Mouse (Mus musculus) CH12.LX (cell line): ENCODE measurements around the gene Ube2n. TPM values are rescaled to one million over a fixed set of nuclear protein-coding genes. Genes with fewer than 3 reads are reported as not detected.

ENCODE experiments used
- DNase-seq: peaks from one replicate; pipeline ENCODE4 v3.0.0-alpha.2; 2013; ENCODE audit errors: extremely low read depth
- H3K27ac ChIP-seq: 2 replicates; pipeline ENCODE4 v1.5.1; 2012; ENCODE audit warnings: low read depth, mild to moderate bottlenecking, control low read depth, moderate library complexity; ENCODE audit not compliant: insufficient read depth
- H3K27me3 ChIP-seq: replicated peaks from 2 replicates; pipeline ENCODE3; 2012; ENCODE audit warnings: inconsistent platforms
- H3K36me3 ChIP-seq, 2 experiments: replicated peaks in 1 of 2; 2 replicates each; pipeline versions ENCODE3 to v1.6.1; 2012; ENCODE audit warnings: inconsistent platforms in 1 of 2, low read length in 1 of 2, mild to moderate bottlenecking in 1 of 2, mixed read lengths in 1 of 2, moderate library complexity in 1 of 2; ENCODE audit not compliant: control insufficient read depth in 1 of 2, insufficient read depth in 1 of 2
- H3K4me1 ChIP-seq, 2 experiments: 2 replicates each; pipeline ENCODE4 v1.6.1; 2012; ENCODE audit warnings: inconsistent platforms in 1 of 2, moderate library complexity in 1 of 2; ENCODE audit not compliant: insufficient read depth in 2 of 2, control insufficient read depth in 1 of 2
- H3K4me2 ChIP-seq: 2 replicates; pipeline ENCODE4 v1.6.1; 2012; ENCODE audit warnings: low read depth, mild to moderate bottlenecking, control low read depth; ENCODE audit not compliant: poor library complexity, insufficient read depth, severe bottlenecking
- H3K4me3 ChIP-seq, 3 experiments: fragments of 150-350 bp in 1 of 3; sonication (generic) in 1 of 3; replicated peaks in 1 of 3; 2 replicates each; pipeline versions ENCODE3 to v1.5.1; 2011 to 2012; ENCODE audit warnings: low read depth in 2 of 3, low read length in 2 of 3, mild to moderate bottlenecking in 2 of 3, moderate library complexity in 2 of 3, control low read depth in 1 of 3, improper control_type of control experiment in 1 of 3, inconsistent platforms in 1 of 3, mixed read lengths in 1 of 3; ENCODE audit not compliant: poor library complexity in 1 of 3
- H3K79me2 ChIP-seq: replicated peaks from 2 replicates; pipeline ENCODE4 v1.6.1; 2012; ENCODE audit warnings: mild to moderate bottlenecking, moderate library complexity; ENCODE audit not compliant: control insufficient read depth, poor library complexity, insufficient read depth, severe bottlenecking; ENCODE audit errors: extremely low read depth
- H3K9ac ChIP-seq: 2 replicates; pipeline ENCODE4 v1.6.1; 2012; ENCODE audit warnings: low read depth, mild to moderate bottlenecking, control low read depth, moderate library complexity; ENCODE audit not compliant: insufficient read depth
- H3K9me3 ChIP-seq: replicated peaks from 2 replicates; pipeline ENCODE3; 2012; ENCODE audit warnings: low read length, inconsistent platforms, mixed read lengths
- BHLHE40 ChIP-seq: IDR thresholded peaks from 2 replicates; pipeline ENCODE4 v1.6.1; 2011; ENCODE audit warnings: mild to moderate bottlenecking, low read depth, low read length, improper control_type of control experiment
- CHD1 ChIP-seq: IDR thresholded peaks from 2 replicates; pipeline ENCODE4 v1.6.1; 2012; ENCODE audit warnings: low read depth, low read length, improper control_type of control experiment, inconsistent platforms
- CHD2 ChIP-seq: IDR thresholded peaks from 2 replicates; pipeline ENCODE4 v1.6.1; 2011; ENCODE audit warnings: low read length, improper control_type of control experiment
- CTCF ChIP-seq, 2 experiments: IDR thresholded peaks in 1 of 2; conservative IDR thresholded peaks in 1 of 2; 2 replicates each; pipeline ENCODE4 v1.5.1; 2011 to 2012; ENCODE audit warnings: low read depth in 2 of 2, low read length in 2 of 2, improper control_type of control experiment in 1 of 2, inconsistent platforms in 1 of 2, mild to moderate bottlenecking in 1 of 2, moderate library complexity in 1 of 2
- E2F4 ChIP-seq: IDR thresholded peaks from 2 replicates; pipeline ENCODE4 v1.6.1; 2011; ENCODE audit warnings: low read depth, low read length, improper control_type of control experiment; ENCODE audit not compliant: insufficient replicate concordance
- ELF1 ChIP-seq: IDR thresholded peaks from 2 replicates; pipeline ENCODE4 v1.6.1; 2014; ENCODE audit warnings: low read depth, mild to moderate bottlenecking, inconsistent platforms, low read length, improper control_type of control experiment
- EP300 ChIP-seq: IDR thresholded peaks from 2 replicates; pipeline ENCODE4 v1.6.1; 2011; ENCODE audit warnings: low read length, improper control_type of control experiment
- ETS1 ChIP-seq: conservative IDR thresholded peaks from 2 replicates; pipeline ENCODE4 v1.6.1; 2012; ENCODE audit warnings: low read depth, mild to moderate bottlenecking, inconsistent platforms, low read length, improper control_type of control experiment, moderate library complexity
- GABPA ChIP-seq: IDR thresholded peaks from 2 replicates; pipeline ENCODE4 v1.6.1; 2012; ENCODE audit warnings: low read depth, low read length, improper control_type of control experiment, inconsistent platforms; ENCODE audit not compliant: insufficient replicate concordance
- HCFC1 ChIP-seq: IDR thresholded peaks from 2 replicates; pipeline ENCODE4 v1.6.1; 2012; ENCODE audit warnings: low read depth, mild to moderate bottlenecking, inconsistent platforms, low read length, improper control_type of control experiment
- IRF4 ChIP-seq: IDR thresholded peaks from 2 replicates; pipeline ENCODE4 v1.6.1; 2014; ENCODE audit warnings: low read depth, mild to moderate bottlenecking, inconsistent platforms, low read length, improper control_type of control experiment
- JUN ChIP-seq: IDR thresholded peaks from 2 replicates; pipeline ENCODE4 v1.6.1; 2011; ENCODE audit warnings: low read depth, mild to moderate bottlenecking, low read length, improper control_type of control experiment, moderate library complexity; ENCODE audit not compliant: insufficient read depth
- JUND ChIP-seq: conservative IDR thresholded peaks from 2 replicates; pipeline ENCODE4 v1.6.1; 2011; ENCODE audit warnings: low read depth, low read length, improper control_type of control experiment
- KAT2A ChIP-seq: IDR thresholded peaks from 2 replicates; pipeline ENCODE4 v1.6.1; 2012; ENCODE audit warnings: low read length, improper control_type of control experiment, inconsistent platforms; ENCODE audit not compliant: insufficient replicate concordance
- MAFK ChIP-seq: IDR thresholded peaks from 2 replicates; pipeline ENCODE4 v1.6.1; 2011; ENCODE audit warnings: low read length, improper control_type of control experiment; ENCODE audit not compliant: insufficient replicate concordance
- MAX ChIP-seq: IDR thresholded peaks from 2 replicates; pipeline ENCODE4 v1.6.1; 2011; ENCODE audit warnings: low read length, improper control_type of control experiment
- MAZ ChIP-seq: IDR thresholded peaks from 2 replicates; pipeline ENCODE4 v1.6.1; 2012; ENCODE audit warnings: low read depth, mild to moderate bottlenecking, inconsistent platforms, low read length, improper control_type of control experiment, moderate library complexity
- MEF2A ChIP-seq: IDR thresholded peaks from 2 replicates; pipeline ENCODE4 v1.6.1; 2014; ENCODE audit warnings: low read depth, mild to moderate bottlenecking, inconsistent platforms, low read length, improper control_type of control experiment, borderline replicate concordance
- MXI1 ChIP-seq: IDR thresholded peaks from 2 replicates; pipeline ENCODE4 v1.6.1; 2011; ENCODE audit warnings: mild to moderate bottlenecking, low read depth, low read length, improper control_type of control experiment
- MYC ChIP-seq: IDR thresholded peaks from 2 replicates; pipeline ENCODE4 v1.6.1; 2011; ENCODE audit warnings: low read depth, mild to moderate bottlenecking, improper control_type of control experiment, low read length
- NELFE ChIP-seq: IDR thresholded peaks from 2 replicates; pipeline ENCODE4 v1.6.1; 2011; ENCODE audit warnings: low read depth, low read length, improper control_type of control experiment
- NRF1 ChIP-seq: IDR thresholded peaks from 2 replicates; pipeline ENCODE4 v1.6.1; 2014; ENCODE audit warnings: low read depth, mild to moderate bottlenecking, inconsistent platforms, low read length, improper control_type of control experiment, moderate library complexity
- PAX5 ChIP-seq: IDR thresholded peaks from 2 replicates; pipeline ENCODE4 v1.6.1; 2012; ENCODE audit warnings: low read length, inconsistent platforms, mixed read lengths
- POLR2A ChIP-seq: IDR thresholded peaks from 2 replicates; pipeline ENCODE4 v1.6.1; 2011; ENCODE audit warnings: low read depth, mild to moderate bottlenecking, improper control_type of control experiment, low read length
- POLR2AphosphoS2 ChIP-seq: IDR thresholded peaks from 2 replicates; pipeline ENCODE4 v1.6.1; 2011; ENCODE audit warnings: low read depth, low read length, improper control_type of control experiment
- RAD21 ChIP-seq: IDR thresholded peaks from 2 replicates; pipeline ENCODE4 v1.6.1; 2011; ENCODE audit warnings: low read depth, mild to moderate bottlenecking, low read length, improper control_type of control experiment, moderate library complexity
- RCOR1 ChIP-seq: conservative IDR thresholded peaks from 2 replicates; pipeline ENCODE4 v1.6.1; 2012; ENCODE audit warnings: low read depth, mild to moderate bottlenecking, inconsistent platforms, low read length, improper control_type of control experiment
- SIN3A ChIP-seq: IDR thresholded peaks from 2 replicates; pipeline ENCODE4 v1.6.1; 2012; ENCODE audit warnings: low read length, improper control_type of control experiment, inconsistent platforms
- SMC3 ChIP-seq: IDR thresholded peaks from 2 replicates; pipeline ENCODE4 v1.6.1; 2011; ENCODE audit warnings: low read depth, low read length, improper control_type of control experiment
- TBP ChIP-seq: conservative IDR thresholded peaks from 2 replicates; pipeline ENCODE4 v1.6.1; 2011; ENCODE audit warnings: low read depth, low read length, improper control_type of control experiment
- TCF12 ChIP-seq: IDR thresholded peaks from 2 replicates; pipeline ENCODE4 v1.6.1; 2014; ENCODE audit warnings: low read depth, mild to moderate bottlenecking, inconsistent platforms, low read length, improper control_type of control experiment
- UBTF ChIP-seq: IDR thresholded peaks from 2 replicates; pipeline ENCODE4 v1.6.1; 2012; ENCODE audit warnings: low read depth, mild to moderate bottlenecking, inconsistent platforms, low read length, improper control_type of control experiment, moderate library complexity
- USF1 ChIP-seq: IDR thresholded peaks from 2 replicates; pipeline ENCODE4 v1.6.1; 2014; ENCODE audit warnings: low read depth, mild to moderate bottlenecking, inconsistent platforms, low read length, improper control_type of control experiment
- USF2 ChIP-seq: conservative IDR thresholded peaks from 2 replicates; pipeline ENCODE4 v1.6.1; 2011; ENCODE audit warnings: low read depth, low read length, improper control_type of control experiment
- ZC3H11A ChIP-seq: IDR thresholded peaks from 2 replicates; pipeline ENCODE4 v1.6.1; 2012; ENCODE audit warnings: low read depth, mild to moderate bottlenecking, inconsistent platforms, low read length, improper control_type of control experiment
- ZKSCAN1 ChIP-seq: IDR thresholded peaks from 2 replicates; pipeline ENCODE4 v1.6.1; 2012; ENCODE audit warnings: low read depth, inconsistent platforms, low read length, improper control_type of control experiment, borderline replicate concordance
- ZMIZ1 ChIP-seq: IDR thresholded peaks from 2 replicates; pipeline ENCODE4 v1.6.1; 2012; ENCODE audit warnings: low read depth, mild to moderate bottlenecking, inconsistent platforms, low read length, improper control_type of control experiment
- ZNF384 ChIP-seq: IDR thresholded peaks from 2 replicates; pipeline ENCODE4 v1.6.1; 2012; ENCODE audit warnings: low read depth, low read length, improper control_type of control experiment, inconsistent platforms
- dilution Hi-C: fragments of 300-500 bp; cut with MboI; formaldehyde crosslinking; loops from 2 replicates; pipeline ENCODE4 v1.14.3; 2020; ENCODE audit warnings: low sequenced_read_pairs; ENCODE audit not compliant: extremely low pct_unique_long_range_greater_than_20kb, extremely low pct_ligation_motif_present
- in situ Hi-C: fragments of 300-500 bp; cut with MboI; formaldehyde crosslinking; loops from 3 replicates; pipeline ENCODE4 v1.14.3; 2019; ENCODE audit warnings: low sequenced_read_pairs, low pct_ligation_motif_present, low pct_unique_long_range_greater_than_20kb, mixed read lengths
- polyA plus RNA-seq: library from polyadenylated mRNA; unstranded; fragments of >175 nt; gene quantifications from 2 replicates; pipeline ENCODE4 v1.2.1, GENCODE M21; 2012; ENCODE audit warnings: low read depth; ENCODE audit not compliant: insufficient read length
- total RNA-seq, 2 experiments: library from RNA; depleted of rRNA; stranded (reverse); fragments of 300-350 nt in 1 of 2; fragments of >200 nt in 1 of 2; gene quantifications; 2 replicates each; pipeline ENCODE4 v1.2.3; 2012 to 2014

Ube2n gene
- total and polyA plus RNA-seq, 3 experiments: 71.9 to 265 (median 237) TPM

DNA sequence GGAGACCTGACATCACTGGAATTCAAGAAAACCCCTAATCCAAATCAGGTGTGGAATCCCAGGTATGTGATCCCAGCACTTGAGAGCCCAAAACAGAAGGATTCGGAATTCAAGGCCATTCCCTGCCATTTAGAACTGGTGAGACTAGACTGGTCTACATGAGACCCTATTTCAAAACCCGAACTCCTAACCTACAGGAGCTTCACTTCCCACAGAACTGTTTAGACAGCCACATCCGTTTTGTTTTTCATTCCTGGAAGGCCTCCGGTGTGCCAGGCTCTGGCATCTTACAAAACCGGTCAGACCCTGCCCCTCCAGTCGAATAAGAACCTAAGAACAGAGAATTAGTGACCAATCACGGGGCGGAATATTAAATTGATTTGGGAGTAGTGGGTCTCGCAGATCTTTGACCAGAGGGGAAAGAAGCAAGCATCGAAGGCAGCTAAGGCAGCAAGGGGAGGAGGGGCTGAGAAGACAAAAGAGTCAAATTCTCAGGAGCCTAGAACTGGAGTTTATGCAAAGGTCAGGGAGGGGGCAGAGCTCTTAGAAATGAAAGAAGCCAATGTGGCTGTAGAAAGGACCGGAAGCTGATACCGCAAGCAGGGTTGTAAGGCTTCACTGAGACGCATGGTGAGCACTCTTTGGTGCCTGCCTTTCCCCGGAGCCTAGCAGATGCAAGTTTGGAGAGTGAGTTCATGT is 50.4 kb downstream of the Ube2n start:
- peak overlapping the region; percentile 57 for H3K4me2 ChIP-seq
- no peaks in the 10 kb centered on the region for H3K9me3 ChIP-seq
- no peak overlapping the region for H3K4me3 ChIP-seq
- peak; percentile 81 for DNase-seq
- in situ Hi-C loops: loop anchor here (25.0 kb wide), 1 partner anchor 472 kb away; no protein-coding TSS in a partner anchor
- no peaks in the 10 kb centered on the region for H3K27me3 ChIP-seq
- H3K4me1 ChIP-seq: peaks cover 7 to 25% of the 10 kb centered on the region in 2 experiments; a peak in 3 of 4 replicates
- peaks cover 28% of the 10 kb centered on the region for H3K79me2 ChIP-seq
- no peaks in the 10 kb centered on the region for H3K36me3 ChIP-seq
- H3K27ac ChIP-seq: no peak overlapping the region
- peak overlapping the region; percentile 44; the same call in 1 of the 2 replicates for H3K9ac ChIP-seq
- dilution Hi-C loops: no loop called here
- TF ChIP-seq MAX: peak; percentile 65
- TF ChIP-seq IRF4: peak; percentile 30
- TF ChIP-seq MAFK: no peak
- TF ChIP-seq NRF1: no peak
- TF ChIP-seq RAD21: no peak
- no peak for TF ChIP-seq UBTF
- TF ChIP-seq ELF1: peak; percentile 44; the same call in 1 of the 2 replicates
- no peak for TF ChIP-seq JUN
- TF ChIP-seq USF1: no peak
- no peak for TF ChIP-seq POLR2AphosphoS2
- no peak for TF ChIP-seq CTCF (conservative IDR thresholded peaks at IDR 0.05 in 1 of 2, IDR thresholded peaks at IDR 0.05 in 1 of 2; ENCODE audit: low read depth in 2 of 2, low read length in 2 of 2)
- TF ChIP-seq BHLHE40: peak; percentile 29; the same call in 1 of the 2 replicates
- no peak for TF ChIP-seq ZNF384
- no peak; the same call in 1 of the 2 replicates for TF ChIP-seq HCFC1
- TF ChIP-seq USF2: no peak
- TF ChIP-seq TCF12: peak; percentile 27; the same call in 1 of the 2 replicates
- no peak for TF ChIP-seq NELFE
- TF ChIP-seq TBP: 0 out of 2 replicates have a peak, but pooled peaks have one; percentile 32
- no peak; the same call in 1 of the 2 replicates for TF ChIP-seq CHD2
- no peak for TF ChIP-seq ZKSCAN1
- no peak for TF ChIP-seq ZMIZ1
- TF ChIP-seq MXI1: peak; percentile 71; the same call in 1 of the 2 replicates
- no peak for TF ChIP-seq ZC3H11A
- no peak for TF ChIP-seq E2F4
- TF ChIP-seq SIN3A: no peak
- TF ChIP-seq KAT2A: no peak
- TF ChIP-seq MEF2A: no peak
- TF ChIP-seq ETS1: no peak
- no peak for TF ChIP-seq SMC3
- peak; percentile 55 for TF ChIP-seq POLR2A
- 0 out of 2 replicates have a peak, but pooled peaks have one; percentile 45 for TF ChIP-seq EP300
- peak; percentile 61; the same call in 1 of the 2 replicates for TF ChIP-seq MAZ
- no peak for TF ChIP-seq RCOR1
- TF ChIP-seq GABPA: no peak
- no peak for TF ChIP-seq CHD1
- TF ChIP-seq JUND: no peak
- no peak for TF ChIP-seq PAX5
- peak; percentile 89 for TF ChIP-seq MYC
